Mouse (Mus musculus): ENCODE results near the gene Neurod6. TPM values are rescaled to one million over a fixed set of nuclear protein-coding genes. Genes with fewer than 3 reads are reported as not detected.
A peak's percentile ranks its signal among the peaks of the same experiment; 100 is the strongest.

Gene Neurod6
- polyA plus RNA-seq, 1 experiment from 2014 or later: not detected

- Histone ChIP-seq H3K4me2 (ENCODE audit: low read length) (no peak overlapping the region), H3K36me3 (ENCODE audit: control insufficient read depth, insufficient read depth, low read length) (no peaks in the 10 kb centered on the region), H3K27me3 (ENCODE audit: control insufficient read depth, insufficient read depth, low read length) (0 out of 2 replicates have a peak, but pooled peaks cover 7% of the 10 kb centered on the region), H3K4me3 (ENCODE audit: control insufficient read depth in 1 of 2, insufficient read depth in 1 of 2, low read depth in 1 of 2, low read length in 2 of 2) (no peak overlapping the region), H3K9me3 (ENCODE audit: control insufficient read depth, low read length) (no peaks in the 10 kb centered on the region), H3K27ac (replicated peaks in 1 of 2; ENCODE audit: control insufficient read depth in 1 of 2, insufficient read depth in 1 of 2, low read depth in 2 of 2, low read length in 2 of 2) (no peak overlapping the region), H3K4me1 (ENCODE audit: control insufficient read depth in 2 of 2, insufficient read depth in 2 of 2, low read length in 2 of 2) (0 out of 4 replicates have a peak, but pooled peaks cover 0 to 2% of the 10 kb centered on the region in 2 experiments), H3K9ac (ENCODE audit: low read length) (no peak overlapping the region)
- WGBS: 57% methylated on average over 3 of the region's 3 CpGs
- no peak for ATAC-seq (ENCODE audit: insufficient number of reproducible peaks, insufficient read depth, low FRiP score, low read depth)
Measured at GRCm38 (mm10) chr6:55667801-55668200, 13.3 kb downstream of the Neurod6 start.

GRCm38 (mm10) chr6:55661126-55661915 is 19.7 kb downstream of the Neurod6 start:
- Histone ChIP-seq H3K27ac (replicated peaks in 1 of 2; ENCODE audit: control insufficient read depth in 1 of 2, insufficient read depth in 1 of 2, low read depth in 2 of 2, low read length in 2 of 2) (no peak overlapping the region), H3K36me3 (ENCODE audit: control insufficient read depth, insufficient read depth, low read length) (no peaks in the 10 kb centered on the region), H3K9me3 (ENCODE audit: control insufficient read depth, low read length) (no peaks in the 10 kb centered on the region), H3K27me3 (ENCODE audit: control insufficient read depth, insufficient read depth, low read length) (no peaks in the 10 kb centered on the region), H3K9ac (ENCODE audit: low read length) (no peak overlapping the region), H3K4me1 (ENCODE audit: control insufficient read depth in 2 of 2, insufficient read depth in 2 of 2, low read length in 2 of 2) (peaks cover 2 to 9% of the 10 kb centered on the region in 2 experiments; a peak in 2 of 4 replicates), H3K4me3 (ENCODE audit: control insufficient read depth in 1 of 2, insufficient read depth in 1 of 2, low read depth in 1 of 2, low read length in 2 of 2) (no peak overlapping the region), H3K4me2 (ENCODE audit: low read length) (no peak overlapping the region)
- ATAC-seq (ENCODE audit: insufficient number of reproducible peaks, insufficient read depth, low FRiP score, low read depth): no peak
- WGBS: 49% methylated on average over 5 of the region's 5 CpGs

GRCm38 (mm10) chr6:55649996-55650395 is 31.1 kb downstream of the Neurod6 start:
- no peak overlapping the region for H3K9ac ChIP-seq (ENCODE audit: low read length)
- 14% methylated on average over 3 of the region's 3 CpGs for WGBS
- H3K27ac ChIP-seq (replicated peaks in 1 of 2; ENCODE audit: control insufficient read depth in 1 of 2, insufficient read depth in 1 of 2, low read depth in 2 of 2, low read length in 2 of 2): no peak overlapping the region
- no peaks in the 10 kb centered on the region for H3K9me3 ChIP-seq (ENCODE audit: control insufficient read depth, low read length)
- peaks cover 12 to 30% of the 10 kb centered on the region in 2 experiments for H3K4me1 ChIP-seq (ENCODE audit: control insufficient read depth in 2 of 2, insufficient read depth in 2 of 2, low read length in 2 of 2)
- no peaks in the 10 kb centered on the region for H3K36me3 ChIP-seq (ENCODE audit: control insufficient read depth, insufficient read depth, low read length)
- 0 out of 2 replicates have a peak, but pooled peaks have one; percentile 43 for ATAC-seq (ENCODE audit: insufficient number of reproducible peaks, insufficient read depth, low FRiP score, low read depth)
- H3K4me2 ChIP-seq (ENCODE audit: low read length): peak overlapping the region; percentile 11; the same call in 1 of the 2 replicates
- no peak overlapping the region for H3K4me3 ChIP-seq (ENCODE audit: control insufficient read depth in 1 of 2, insufficient read depth in 1 of 2, low read depth in 1 of 2, low read length in 2 of 2)
- peaks cover 12% of the 10 kb centered on the region for H3K27me3 ChIP-seq (ENCODE audit: control insufficient read depth, insufficient read depth, low read length)

GRCm38 (mm10) chr6:55649581-55649980 is 31.5 kb downstream of the Neurod6 start:
- Histone ChIP-seq H3K27me3 (ENCODE audit: control insufficient read depth, insufficient read depth, low read length) (peaks cover 14% of the 10 kb centered on the region), H3K9ac (ENCODE audit: low read length) (no peak overlapping the region), H3K4me1 (ENCODE audit: control insufficient read depth in 2 of 2, insufficient read depth in 2 of 2, low read length in 2 of 2) (peaks cover 12 to 30% of the 10 kb centered on the region in 2 experiments), H3K27ac (replicated peaks in 1 of 2; ENCODE audit: control insufficient read depth in 1 of 2, insufficient read depth in 1 of 2, low read depth in 2 of 2, low read length in 2 of 2) (no peak overlapping the region), H3K9me3 (ENCODE audit: control insufficient read depth, low read length) (no peaks in the 10 kb centered on the region), H3K36me3 (ENCODE audit: control insufficient read depth, insufficient read depth, low read length) (no peaks in the 10 kb centered on the region), H3K4me2 (ENCODE audit: low read length) (no peak overlapping the region), H3K4me3 (ENCODE audit: control insufficient read depth in 1 of 2, insufficient read depth in 1 of 2, low read depth in 1 of 2, low read length in 2 of 2) (no peak overlapping the region)
- no peak for ATAC-seq (ENCODE audit: insufficient number of reproducible peaks, insufficient read depth, low FRiP score, low read depth)
- WGBS: 64% methylated on average over 8 of the region's 8 CpGs

GRCm38 (mm10) chr6:55648886-55649285 is 32.2 kb downstream of the Neurod6 start:
- Histone ChIP-seq H3K9me3 (ENCODE audit: control insufficient read depth, low read length) (no peaks in the 10 kb centered on the region), H3K4me3 (ENCODE audit: control insufficient read depth in 1 of 2, insufficient read depth in 1 of 2, low read depth in 1 of 2, low read length in 2 of 2) (no peak overlapping the region), H3K4me1 (ENCODE audit: control insufficient read depth in 2 of 2, insufficient read depth in 2 of 2, low read length in 2 of 2) (peaks cover 12 to 30% of the 10 kb centered on the region in 2 experiments), H3K27ac (replicated peaks in 1 of 2; ENCODE audit: control insufficient read depth in 1 of 2, insufficient read depth in 1 of 2, low read depth in 2 of 2, low read length in 2 of 2) (no peak overlapping the region), H3K4me2 (ENCODE audit: low read length) (no peak overlapping the region), H3K9ac (ENCODE audit: low read length) (no peak overlapping the region), H3K36me3 (ENCODE audit: control insufficient read depth, insufficient read depth, low read length) (no peaks in the 10 kb centered on the region), H3K27me3 (ENCODE audit: control insufficient read depth, insufficient read depth, low read length) (peaks cover 18% of the 10 kb centered on the region)
- WGBS: 88% methylated on average over 3 of the region's 3 CpGs
- ATAC-seq (ENCODE audit: insufficient number of reproducible peaks, insufficient read depth, low FRiP score, low read depth): no peak

- no peak overlapping the region for H3K9ac ChIP-seq (ENCODE audit: low read length)
- WGBS: 71% methylated on average over 8 of the region's 8 CpGs
Measured at GRCm38 (mm10) chr6:55647771-55648280, 33.2 kb downstream of the Neurod6 start.

GRCm38 (mm10) chr6:55646824-55647560 is 34.1 kb downstream of the Neurod6 start:
- H3K4me2 ChIP-seq (ENCODE audit: low read length): peak overlapping the region; percentile 39
- H3K27me3 ChIP-seq (ENCODE audit: control insufficient read depth, insufficient read depth, low read length): peaks cover 18% of the 10 kb centered on the region
- no peak overlapping the region for H3K4me3 ChIP-seq (ENCODE audit: control insufficient read depth in 1 of 2, insufficient read depth in 1 of 2, low read depth in 1 of 2, low read length in 2 of 2)
- WGBS: 16% methylated on average over 9 of the region's 9 CpGs
- H3K9ac ChIP-seq (ENCODE audit: low read length): no peak overlapping the region
- ATAC-seq (ENCODE audit: insufficient number of reproducible peaks, insufficient read depth, low FRiP score, low read depth): no peak
- H3K27ac ChIP-seq (replicated peaks in 1 of 2; ENCODE audit: control insufficient read depth in 1 of 2, insufficient read depth in 1 of 2, low read depth in 2 of 2, low read length in 2 of 2): no peak overlapping the region
- H3K36me3 ChIP-seq (ENCODE audit: control insufficient read depth, insufficient read depth, low read length): no peaks in the 10 kb centered on the region
- H3K9me3 ChIP-seq (ENCODE audit: control insufficient read depth, low read length): no peaks in the 10 kb centered on the region
- H3K4me1 ChIP-seq (ENCODE audit: control insufficient read depth in 2 of 2, insufficient read depth in 2 of 2, low read length in 2 of 2): peaks cover 12 to 30% of the 10 kb centered on the region in 2 experiments

More at GRCm38 (mm10) chr6:55647771-55648280, 33.2 kb downstream of the Neurod6 start:
- no peak for ATAC-seq (ENCODE audit: insufficient number of reproducible peaks, insufficient read depth, low FRiP score, low read depth)
- no peaks in the 10 kb centered on the region for H3K9me3 ChIP-seq (ENCODE audit: control insufficient read depth, low read length)
- H3K27me3 ChIP-seq (ENCODE audit: control insufficient read depth, insufficient read depth, low read length): peaks cover 18% of the 10 kb centered on the region
- no peak overlapping the region for H3K4me3 ChIP-seq (ENCODE audit: control insufficient read depth in 1 of 2, insufficient read depth in 1 of 2, low read depth in 1 of 2, low read length in 2 of 2)
- H3K4me1 ChIP-seq (ENCODE audit: control insufficient read depth in 2 of 2, insufficient read depth in 2 of 2, low read length in 2 of 2): peaks cover 12 to 30% of the 10 kb centered on the region in 2 experiments
- H3K27ac ChIP-seq (replicated peaks in 1 of 2; ENCODE audit: control insufficient read depth in 1 of 2, insufficient read depth in 1 of 2, low read depth in 2 of 2, low read length in 2 of 2): no peak overlapping the region
- H3K36me3 ChIP-seq (ENCODE audit: control insufficient read depth, insufficient read depth, low read length): no peaks in the 10 kb centered on the region
- no peak overlapping the region for H3K4me2 ChIP-seq (ENCODE audit: low read length)

All from heart, embryonic 14.5 days (tissue).